Mouse (Mus musculus) liver, embryonic 11.5 days (tissue): ENCODE measurements around the gene Atad3a. TPM values are rescaled to one million over a fixed set of nuclear protein-coding genes. Genes with fewer than 3 reads are reported as not detected.
A peak's percentile ranks its signal among the peaks of the same experiment; 100 is the strongest.
"Not testable (repeated sequence)": the region's sequence is repeated elsewhere in the genome, so short reads cannot be mapped to it uniquely, and the experiment has no call there.

ENCODE experiments used
- ATAC-seq: fragments of 200-750 bp; cut with Nextera tagmentation; replicated peaks from 2 replicates; pipeline ENCODE4 v1.8.0; 2017; ENCODE audit warnings: moderate number of reproducible peaks, mild to moderate bottlenecking, moderate TSS enrichment, moderate library complexity; ENCODE audit not compliant: low FRiP score
- DNase-seq: peaks from one replicate; pipeline ENCODE4 v3.0.0-alpha.2; 2017; ENCODE audit warnings: low spot score
- H3K27ac ChIP-seq: fragments of 300-500 bp; sonication (generic); 2 replicates; pipeline ENCODE4 v1.5.1; 2014; ENCODE audit warnings: mild to moderate bottlenecking, low read depth, low read length, control low read depth
- H3K27me3 ChIP-seq: fragments of 300-500 bp; sonication (generic); replicated peaks from 2 replicates; pipeline ENCODE4 v1.6.1; 2014; ENCODE audit warnings: low read length, mixed read lengths; ENCODE audit not compliant: control insufficient read depth, insufficient read depth
- H3K36me3 ChIP-seq: fragments of 300-500 bp; sonication (generic); 2 replicates; pipeline ENCODE4 v1.6.1; 2014; ENCODE audit warnings: mild to moderate bottlenecking, low read length, moderate library complexity, mixed read lengths; ENCODE audit not compliant: control insufficient read depth, insufficient read depth
- H3K4me1 ChIP-seq: fragments of 300-500 bp; sonication (generic); replicated peaks from 2 replicates; pipeline ENCODE4 v1.6.1; 2014; ENCODE audit warnings: low read length, mixed read lengths; ENCODE audit not compliant: control insufficient read depth, insufficient read depth
- H3K4me2 ChIP-seq: fragments of 300-500 bp; sonication (generic); 2 replicates; pipeline ENCODE4 v1.6.1; 2014; ENCODE audit warnings: mild to moderate bottlenecking, control low read depth, moderate library complexity
- H3K4me3 ChIP-seq: fragments of 300-500 bp; sonication (generic); 2 replicates; pipeline ENCODE4 v1.5.1; 2014; ENCODE audit warnings: low read depth, low read length, control low read depth
- H3K9ac ChIP-seq: fragments of 300-500 bp; sonication (generic); 2 replicates; pipeline ENCODE4 v1.6.1; 2014; ENCODE audit warnings: low read depth, low read length, control low read depth
- H3K9me3 ChIP-seq: fragments of 300-500 bp; sonication (generic); 2 replicates; pipeline ENCODE4 v1.6.1; 2016; ENCODE audit warnings: low read length, inconsistent platforms, mixed read lengths; ENCODE audit not compliant: control insufficient read depth
- WGBS: fragments of 180-500 bp; shearing (Covaris S2); extraction: QIAGEN DNeasy Blood & Tissue Kit; methylation state at CpG from one replicate; pipeline ENCODE4 v1.1.7; 2014; 5-methylcytosine and 5-hydroxymethylcytosine counted together
- polyA plus RNA-seq: library from polyadenylated mRNA; unstranded; fragments of >200 nt; fragmentation: Nextera tagmentation; extraction: Ambion mirVana; gene quantifications from 2 replicates; pipeline ENCODE4 v1.2.1, GENCODE M21; 2014

Atad3a gene
- polyA plus RNA-seq, 1 experiment from 2014 or later = 156 TPM

GRCm38 (mm10) chr4:155790021-155790489 is 29.2 kb upstream of the Atad3a start, which contains the start of gene Ankrd65:
Gene Ankrd65 (plus strand): TSS chr4:155790439.
- H3K4me2 ChIP-seq = no peak within 1 kb of the TSS
- DNase-seq (no peak), ATAC-seq (no peak)
- peaks cover 7% of the 10 kb centered on the region; the same call in 1 of the 2 replicates for H3K27me3 ChIP-seq
- WGBS = 87% methylated on average over 3 of the region's 3 CpGs
- H3K4me1 ChIP-seq = 0 out of 2 replicates have a peak, but pooled peaks cover 6% of the 10 kb centered on the region
- H3K9ac ChIP-seq = no peak within 1 kb of the TSS
- H3K9me3 ChIP-seq = no peaks in the 10 kb centered on the region
- H3K27ac ChIP-seq = no peak within 1 kb of the TSS
- H3K4me3 ChIP-seq = no peak within 1 kb of the TSS
- no peaks in the 10 kb centered on the region for H3K36me3 ChIP-seq

- H3K4me1 ChIP-seq, ATAC-seq, H3K9me3 ChIP-seq, H3K4me3 ChIP-seq, H3K27ac ChIP-seq, H3K27me3 ChIP-seq, H3K36me3 ChIP-seq, DNase-seq, H3K9ac ChIP-seq, H3K4me2 ChIP-seq: not testable (repeated sequence)
- WGBS = 75% methylated on average over 4 of the region's 4 CpGs
Measured at GRCm38 (mm10) chr4:155788833-155789232, 27.9 kb upstream of the Atad3a start.

- no peak for DNase-seq
- Histone ChIP-seq H3K9ac (no peak overlapping the region), H3K4me1 (peaks cover 13% of the 10 kb centered on the region; the same call in 1 of the 2 replicates), H3K4me2 (no peak overlapping the region), H3K9me3 (no peaks in the 10 kb centered on the region), H3K27me3 (peaks cover 7% of the 10 kb centered on the region; the same call in 1 of the 2 replicates), H3K27ac (no peak overlapping the region), H3K4me3 (no peak overlapping the region), H3K36me3 (no peaks in the 10 kb centered on the region)
- ATAC-seq = no peak
- 62% methylated on average over 3 of the region's 3 CpGs for WGBS
Measured at GRCm38 (mm10) chr4:155788300-155788699, 27.4 kb upstream of the Atad3a start.

- H3K36me3 ChIP-seq = no peaks in the 10 kb centered on the region
- peak within 1 kb of the TSS; percentile 80 for H3K9ac ChIP-seq
- no peak within 1 kb of the TSS for H3K27ac ChIP-seq
- peak within 1 kb of the TSS; percentile 65 for H3K4me3 ChIP-seq
- H3K4me1 ChIP-seq = peaks cover 10% of the 10 kb centered on the region; the same call in 1 of the 2 replicates
- no peak for ATAC-seq
- 68% methylated on average over 5 of the region's 5 CpGs for WGBS
- H3K27me3 ChIP-seq = no peaks in the 10 kb centered on the region; the same call in 1 of the 2 replicates
- no peak for DNase-seq
- peak within 1 kb of the TSS; percentile 90 for H3K4me2 ChIP-seq
- H3K9me3 ChIP-seq = no peaks in the 10 kb centered on the region
Measured at GRCm38 (mm10) chr4:155785819-155786218, 24.9 kb upstream of the Atad3a start, which contains the start of gene Tmem88b. Gene Tmem88b (minus strand): TSS chr4:155785874.

GRCm38 (mm10) chr4:155785246-155785645 is 24.4 kb upstream of the Atad3a start:
- Histone ChIP-seq H3K4me2 (no peak overlapping the region), H3K4me1 (peaks cover 10% of the 10 kb centered on the region; the same call in 1 of the 2 replicates), H3K27me3 (no peaks in the 10 kb centered on the region; the same call in 1 of the 2 replicates), H3K9ac (no peak overlapping the region), H3K36me3 (no peaks in the 10 kb centered on the region), H3K9me3 (no peaks in the 10 kb centered on the region), H3K4me3 (no peak overlapping the region), H3K27ac (no peak overlapping the region)
- no peak for ATAC-seq
- no peak for DNase-seq
- WGBS = 76% methylated on average over 10 of the region's 10 CpGs

GRCm38 (mm10) chr4:155784081-155784701 is 23.3 kb upstream of the Atad3a start:
- DNase-seq (peak; percentile 81), ATAC-seq (peak; percentile 80)
- Histone ChIP-seq H3K27me3 (no peaks in the 10 kb centered on the region; the same call in 1 of the 2 replicates), H3K4me2 (peak overlapping the region; percentile 90), H3K27ac (peak overlapping the region; percentile 44; the same call in 1 of the 2 replicates), H3K9ac (peak overlapping the region; percentile 80), H3K36me3 (no peaks in the 10 kb centered on the region), H3K4me3 (peak overlapping the region; percentile 65), H3K9me3 (no peaks in the 10 kb centered on the region), H3K4me1 (peaks cover 10% of the 10 kb centered on the region; the same call in 1 of the 2 replicates)
- under 1% methylated on average over 52 of the region's 52 CpGs for WGBS

GRCm38 (mm10) chr4:155783486-155784080 is 22.7 kb upstream of the Atad3a start:
- H3K9ac ChIP-seq = peak overlapping the region; percentile 80
- DNase-seq (no peak), ATAC-seq (0 out of 2 replicates have a peak, but pooled peaks have one; percentile 1)
- H3K36me3 ChIP-seq = no peaks in the 10 kb centered on the region
- H3K27ac ChIP-seq = peak overlapping the region; percentile 44; the same call in 1 of the 2 replicates
- 38% methylated on average over 16 of the region's 16 CpGs for WGBS
- no peaks in the 10 kb centered on the region; the same call in 1 of the 2 replicates for H3K27me3 ChIP-seq
- H3K4me2 ChIP-seq = peak overlapping the region; percentile 90
- no peaks in the 10 kb centered on the region for H3K9me3 ChIP-seq
- H3K4me1 ChIP-seq = peaks cover 10% of the 10 kb centered on the region; the same call in 1 of the 2 replicates
- peak overlapping the region; percentile 65 for H3K4me3 ChIP-seq

- Histone ChIP-seq H3K4me1 (peaks cover 18% of the 10 kb centered on the region), H3K9me3 (no peaks in the 10 kb centered on the region), H3K4me3 (no peak overlapping the region), H3K9ac (no peak overlapping the region), H3K36me3 (no peaks in the 10 kb centered on the region), H3K27ac (no peak overlapping the region), H3K4me2 (no peak overlapping the region), H3K27me3 (peaks cover 1% of the 10 kb centered on the region)
- 37% methylated on average over 6 of the region's 6 CpGs for WGBS
- DNase-seq (no peak), ATAC-seq (no peak)
Measured at GRCm38 (mm10) chr4:155780895-155781294, 20.0 kb upstream of the Atad3a start.
